Mouse (Mus musculus) cerebellum, postnatal 36 days (tissue): ENCODE results near the gene Lrrc29.
A peak's percentile ranks its signal among the peaks of the same experiment; 100 is the strongest.

Source experiments
- DNase-seq, 2 experiments: peaks; one replicate each; pipeline ENCODE4 v3.0.0; 2021 to 2022; ENCODE audit warnings: mixed read lengths in 2 of 2

Lrrc29 gene

GRCm38 (mm10) chr8:105289805-105290460 lies 36.1 kb downstream of the Lrrc29 start, which contains the start of gene 4931428F04Rik:
4931428F04Rik (minus strand) TSS chr8:105289864.
- peak; percentile 62 to 66 for DNase-seq

DNA sequence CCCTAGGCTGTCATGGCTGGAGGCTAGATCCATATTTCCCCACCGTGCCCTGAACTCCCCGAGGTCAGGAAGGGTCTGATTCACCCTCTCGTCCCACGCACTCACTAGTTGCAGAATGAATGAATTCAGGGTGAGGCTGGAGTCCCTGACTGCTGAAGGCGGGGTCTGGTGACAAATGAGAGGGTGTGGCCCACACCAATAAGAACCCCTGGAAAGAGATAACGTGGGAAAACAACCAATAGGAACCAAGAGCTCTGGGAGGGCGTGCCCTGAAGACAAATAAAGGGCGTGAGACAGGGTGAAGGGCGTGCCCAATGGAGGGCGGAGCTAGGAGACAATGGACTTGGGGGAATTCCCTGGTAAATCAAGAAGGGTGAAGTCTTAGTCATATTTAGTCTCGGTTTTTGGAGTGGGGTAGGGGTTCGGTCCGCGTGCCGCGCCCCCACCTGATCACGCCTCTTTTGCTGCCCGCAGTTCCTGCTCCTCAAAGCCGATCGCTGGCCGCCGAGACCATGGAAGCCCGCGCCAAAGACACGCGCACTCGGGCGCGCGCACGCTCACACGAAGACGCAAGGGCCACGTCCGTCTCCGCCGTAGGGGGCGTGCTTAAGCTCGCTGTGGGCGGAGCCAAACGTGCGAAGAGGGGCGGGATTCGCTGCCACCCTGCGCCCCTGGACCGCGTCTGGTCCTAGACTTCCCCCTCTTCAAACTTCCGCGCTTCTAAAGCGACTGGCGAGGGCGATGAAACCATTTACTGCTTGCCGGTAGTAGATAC lies 36.9 kb downstream of the Lrrc29 start:
- peak; percentile 95 to 96 for DNase-seq

- DNase-seq, result no peak
These were observed 37.8 kb downstream of the Lrrc29 start for GRCm38 (mm10) chr8:105288231-105288630.

DNA sequence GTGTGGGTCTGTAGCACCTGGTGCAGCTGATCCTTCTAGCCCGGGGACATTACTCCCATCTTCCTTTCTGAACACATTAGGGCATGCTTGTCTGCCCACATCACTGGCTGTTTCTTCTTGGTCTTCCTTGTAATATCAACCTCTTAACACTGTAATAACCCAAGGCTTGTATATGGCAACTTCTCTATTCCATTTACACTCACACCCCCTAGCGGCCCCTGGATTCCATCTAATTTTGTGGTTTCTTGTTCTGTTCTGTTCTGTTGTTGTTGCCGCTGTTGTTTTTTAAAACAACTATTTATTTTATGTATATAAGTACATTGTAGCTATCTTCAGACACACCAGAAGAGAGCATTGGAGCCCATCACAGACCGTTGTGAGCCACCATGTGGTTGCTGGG lies 39.2 kb downstream of the Lrrc29 start:
- DNase-seq, result no peak

GRCm38 (mm10) chr8:105285514-105285913 lies 40.6 kb downstream of the Lrrc29 start:
- peak in 1 of 2 experiments; percentile 22 for DNase-seq

DNA sequence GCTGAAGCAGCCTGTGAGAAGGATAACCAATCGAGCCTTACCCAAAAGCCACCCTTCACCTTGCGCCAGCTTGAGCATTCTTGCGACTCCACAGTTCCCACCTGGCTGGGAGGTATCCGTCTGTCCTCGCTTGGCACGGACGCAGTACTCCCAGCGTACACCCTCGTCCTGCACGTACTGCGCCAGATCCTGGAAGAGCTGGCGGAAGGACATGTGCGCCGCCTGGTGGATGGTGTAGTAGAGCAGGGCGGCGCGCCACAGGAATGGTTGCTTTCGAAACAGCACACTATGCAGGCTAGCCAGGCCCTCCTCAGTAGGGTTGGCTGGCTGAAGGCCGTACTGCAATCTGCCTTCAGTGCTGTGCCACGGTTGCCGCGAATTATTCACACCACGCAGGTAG lies 43.0 kb downstream of the Lrrc29 start:
- DNase-seq, result peak; percentile 52 to 64

DNA sequence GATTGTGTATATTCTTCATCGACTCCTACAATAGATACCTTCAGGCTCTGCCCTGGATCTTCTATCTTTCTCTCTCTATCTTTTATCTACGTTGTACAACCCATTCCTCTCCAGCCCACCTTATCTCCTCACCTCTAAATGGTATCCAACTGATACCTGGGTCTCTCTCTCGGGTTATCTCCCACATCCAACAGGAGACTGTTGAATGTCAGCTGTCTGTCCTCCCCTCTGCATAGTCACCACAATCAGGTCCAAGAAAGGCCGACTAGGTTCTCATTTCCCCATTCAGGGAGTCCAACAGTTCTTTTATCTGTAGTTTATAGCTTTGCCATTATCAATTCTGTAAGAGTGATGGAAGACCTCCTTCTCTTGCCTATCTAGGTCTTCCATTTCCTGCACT lies 43.8 kb downstream of the Lrrc29 start:
- DNase-seq, result no peak

DNA sequence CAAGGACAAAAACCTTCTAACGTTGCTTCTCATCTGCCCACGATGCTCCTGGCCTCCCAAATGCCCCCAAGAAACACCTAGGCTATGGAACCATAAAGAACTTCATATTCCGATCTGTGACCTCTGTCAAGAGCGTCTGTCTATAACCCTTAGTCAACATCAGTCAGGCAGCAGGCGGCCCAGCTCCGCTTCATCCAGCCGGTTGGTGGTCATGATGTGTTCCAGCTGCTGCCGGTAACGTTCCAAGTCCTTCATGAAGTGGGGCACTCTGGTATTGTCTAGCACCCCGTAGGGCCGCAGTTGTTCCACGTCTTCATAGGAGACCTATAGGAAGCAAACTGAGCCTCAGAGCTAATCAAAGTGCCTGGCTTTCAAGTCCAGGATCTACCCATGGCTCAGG lies 44.3 kb downstream of the Lrrc29 start:
- no peak for DNase-seq

DNA sequence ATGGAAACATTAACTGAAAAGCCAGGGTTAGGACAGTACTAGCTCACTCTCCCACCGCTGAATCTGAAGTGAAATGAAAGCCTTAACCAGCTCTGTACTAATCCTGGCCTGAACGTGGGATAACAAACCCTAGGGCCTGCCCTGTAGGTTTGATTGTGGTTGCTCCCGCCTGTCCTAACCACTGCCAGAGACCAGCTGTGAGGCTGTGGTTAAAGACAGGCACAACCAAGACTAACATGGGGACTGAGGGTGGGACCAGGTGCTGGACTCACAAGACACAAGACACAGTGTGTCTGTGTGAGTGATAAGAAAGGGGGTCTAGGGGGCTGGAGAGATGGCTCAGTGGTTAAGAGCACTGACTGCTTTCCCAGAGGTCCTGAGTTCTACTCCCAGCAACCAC lies 45.5 kb downstream of the Lrrc29 start:
- DNase-seq, result no peak

DNA sequence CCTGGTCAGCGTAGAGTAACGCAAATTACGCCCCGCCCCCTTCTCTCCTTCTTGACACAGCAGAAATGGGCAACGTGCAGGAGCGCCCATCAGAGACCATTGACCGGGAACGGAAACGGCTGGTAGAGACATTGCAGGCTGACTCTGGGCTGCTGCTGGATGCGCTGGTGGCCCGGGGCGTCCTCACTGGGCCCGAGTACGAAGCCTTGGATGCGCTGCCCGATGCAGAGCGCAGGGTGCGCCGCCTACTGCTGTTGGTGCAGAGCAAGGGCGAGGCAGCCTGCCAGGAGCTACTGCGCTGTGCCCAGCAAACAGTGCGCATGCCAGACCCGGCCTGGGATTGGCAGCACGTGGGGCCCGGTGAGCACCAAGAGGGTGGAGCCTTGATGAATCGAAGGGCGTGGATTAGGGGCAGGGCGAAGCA lies 47.2 kb downstream of the Lrrc29 start:
- peak; percentile 90 to 95 for DNase-seq

GRCm38 (mm10) chr8:105276292-105277120 lies 49.6 kb downstream of the Lrrc29 start:
- DNase-seq, result peak in 1 of 2 experiments; percentile 32

GRCm38 (mm10) chr8:105275840-105276239 lies 50.2 kb downstream of the Lrrc29 start, which contains the start of gene Nol3:
Nol3 (plus strand) TSS chr8:105276140.
- no peak for DNase-seq

DNA sequence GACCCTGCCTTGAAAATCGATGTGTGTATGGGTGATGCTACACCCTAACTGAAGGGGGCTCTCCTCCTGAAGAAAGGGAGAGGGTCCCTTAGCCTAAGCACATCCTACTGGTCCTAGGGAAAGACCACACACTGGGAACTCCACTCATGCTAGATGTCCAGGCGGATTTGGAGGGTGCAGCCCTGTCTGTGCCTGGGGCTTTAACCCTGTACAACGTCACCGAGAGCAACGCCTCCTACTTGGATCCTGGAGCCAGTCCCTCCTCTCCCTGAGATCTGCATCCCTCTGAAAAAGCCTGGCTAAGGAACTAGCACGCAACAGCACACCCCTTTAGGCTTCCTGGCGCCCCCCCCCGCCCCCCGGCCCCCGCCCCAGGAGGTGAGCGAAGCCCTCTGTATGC lies 50.7 kb downstream of the Lrrc29 start:
- DNase-seq, result no peak

GRCm38 (mm10) chr8:105270916-105271186 lies 55.2 kb downstream of the Lrrc29 start:
- DNase-seq, result no peak

DNA sequence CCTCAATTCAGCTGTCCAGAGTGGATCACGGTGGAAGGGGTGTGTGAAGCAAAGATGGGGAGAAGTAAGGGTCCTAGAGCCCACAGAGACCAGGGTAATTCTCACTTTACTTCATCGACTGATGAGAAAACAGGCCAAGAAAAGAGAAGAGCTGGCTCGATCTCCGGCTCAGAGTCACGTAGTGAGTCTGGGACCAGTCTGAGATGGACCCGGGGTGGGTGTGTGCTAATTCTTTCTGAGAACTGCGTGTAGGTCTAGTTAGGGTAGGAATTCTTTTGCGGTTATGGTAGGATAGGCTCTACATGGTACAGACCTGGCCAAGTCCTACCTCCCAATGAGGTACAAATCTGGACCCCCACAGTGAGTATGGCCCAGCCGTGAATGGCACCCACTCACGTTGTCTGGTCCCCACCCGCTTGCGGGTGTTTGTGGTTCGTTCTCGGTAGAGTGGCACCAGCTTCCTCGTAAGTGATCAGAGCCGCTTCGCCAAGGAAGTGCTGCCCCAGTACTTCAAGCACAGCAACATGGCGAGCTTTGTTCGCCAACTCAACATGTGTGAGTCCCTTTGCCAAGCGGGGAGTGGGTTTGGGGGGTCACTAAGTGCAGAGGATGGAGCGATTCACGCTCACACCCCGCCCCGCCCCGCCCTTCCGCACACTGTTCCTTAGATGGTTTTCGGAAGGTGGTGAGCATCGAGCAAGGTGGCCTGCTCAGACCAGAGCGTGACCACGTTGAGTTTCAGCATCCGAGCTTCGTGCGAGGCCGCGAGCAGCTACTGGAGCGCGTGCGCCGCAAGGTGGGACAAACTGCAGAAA lies 55.8 kb downstream of the Lrrc29 start:
- no peak for DNase-seq

- DNase-seq, result no peak
These were observed 56.6 kb downstream of the Lrrc29 start, which contains the start of gene Hsf4 for GRCm38 (mm10) chr8:105269461-105269947. Hsf4 (plus strand) TSS chr8:105269801.

DNA sequence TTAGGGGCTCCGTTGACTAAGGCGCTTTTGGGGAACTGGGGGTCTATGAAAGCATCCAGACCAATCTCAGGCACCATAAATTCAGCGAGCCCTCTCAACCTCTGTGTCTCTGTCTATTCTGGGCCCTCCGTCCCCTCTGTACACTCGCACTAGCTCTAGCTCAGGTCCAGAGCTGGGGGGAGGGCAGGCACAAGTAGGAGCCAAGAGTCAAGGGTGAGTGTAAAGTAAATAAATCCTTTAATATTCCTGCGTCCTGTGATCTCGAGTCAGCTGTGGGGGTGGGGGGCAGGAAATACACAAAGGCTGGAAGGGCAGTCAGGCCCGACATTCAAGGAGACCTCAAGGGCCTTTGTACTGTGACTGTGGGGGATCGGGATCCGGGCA lies 57.0 kb downstream of the Lrrc29 start:
- no peak for DNase-seq

DNA sequence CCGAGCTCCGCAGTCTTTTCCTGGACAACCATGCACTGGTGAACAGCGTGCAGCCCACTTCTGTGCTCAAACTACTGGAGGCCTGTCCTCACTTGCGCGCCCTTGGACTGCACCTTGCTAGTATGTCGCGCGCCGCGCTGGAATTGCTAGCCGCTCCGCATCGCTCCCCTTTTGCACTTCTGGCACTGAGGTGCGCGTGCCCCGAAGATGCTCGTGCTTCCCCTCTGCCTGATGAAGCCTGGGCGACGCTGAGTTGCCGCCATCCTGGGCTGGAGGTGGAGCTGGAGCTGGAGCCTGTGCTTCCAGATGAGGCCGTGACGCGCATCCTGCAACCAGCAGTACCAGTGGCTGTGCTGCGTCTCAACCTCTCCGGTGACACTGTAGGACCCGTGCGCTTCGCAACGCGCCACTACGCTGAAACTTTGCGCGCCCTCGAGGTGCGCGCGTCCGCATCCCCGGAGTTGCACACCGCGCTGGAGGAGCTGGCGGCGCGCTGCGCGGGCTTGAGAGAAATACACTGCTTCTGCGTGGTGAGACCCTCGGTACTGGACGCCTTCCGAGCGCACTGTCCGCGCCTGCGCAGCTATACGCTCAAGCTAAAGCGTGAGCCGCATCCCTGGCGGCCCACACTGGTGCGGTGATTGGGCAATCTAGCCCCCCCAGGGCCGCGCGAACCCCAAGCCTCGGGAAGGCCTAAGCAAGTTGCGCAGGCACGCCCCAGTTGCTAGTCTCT lies 57.6 kb downstream of the Lrrc29 start:
- peak; percentile 38 to 42 for DNase-seq

DNA sequence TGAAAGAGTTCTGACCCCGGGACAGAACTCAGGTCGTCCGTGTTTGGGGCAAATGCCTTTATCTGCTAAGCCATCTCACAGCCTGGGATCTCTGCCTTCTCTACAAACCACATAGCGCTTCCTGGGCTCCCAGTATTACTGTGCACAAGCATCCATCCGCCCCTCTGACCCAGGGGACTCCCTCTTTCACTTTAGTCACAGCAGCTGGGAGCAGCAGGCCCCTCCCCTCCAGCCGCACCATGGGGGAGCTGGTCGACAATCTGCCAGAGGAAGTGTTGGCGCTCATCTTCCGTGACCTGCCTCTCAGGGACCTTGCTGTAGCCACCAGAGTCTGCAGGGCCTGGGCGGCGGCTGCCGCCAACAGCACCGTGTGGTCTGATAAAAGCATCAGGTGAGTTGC lies 59.3 kb downstream of the Lrrc29 start:
- DNase-seq, result no peak

GRCm38 (mm10) chr8:105265128-105265527 lies 61.0 kb downstream of the Lrrc29 start:
- no peak for DNase-seq
